Mouse (Mus musculus) heart, embryonic 16.5 days (tissue): ENCODE data around the gene Olfr550. TPM values are rescaled to one million over a fixed set of nuclear protein-coding genes. Genes with fewer than 3 reads are reported as not detected.
"Not testable (repeated sequence)": the region's sequence is repeated elsewhere in the genome, so short reads cannot be mapped to it uniquely, and the experiment has no call there.

Experiments used
- ATAC-seq: fragments of 200-750 bp; cut with Nextera tagmentation; replicated peaks from 2 replicates; pipeline ENCODE4 v1.8.0; 2017; ENCODE audit warnings: moderate number of reproducible peaks; ENCODE audit not compliant: insufficient read depth, low FRiP score; ENCODE audit errors: extremely low read depth
- H3K27ac ChIP-seq: fragments of 300-500 bp; sonication (generic); 2 replicates; pipeline ENCODE4 v1.5.1; 2014; ENCODE audit warnings: mild to moderate bottlenecking, low read length, control low read depth, moderate library complexity
- H3K27me3 ChIP-seq: fragments of 300-500 bp; sonication (generic); 2 replicates; pipeline ENCODE4 v1.6.1; 2014; ENCODE audit warnings: low read length, mixed read lengths; ENCODE audit not compliant: control insufficient read depth, insufficient read depth
- H3K36me3 ChIP-seq: fragments of 300-500 bp; sonication (generic); 2 replicates; pipeline ENCODE4 v1.6.1; 2014; ENCODE audit not compliant: control insufficient read depth, insufficient read depth
- H3K4me1 ChIP-seq: fragments of 300-500 bp; sonication (generic); 2 replicates; pipeline ENCODE4 v1.6.1; 2014; ENCODE audit warnings: low read length, mixed read lengths; ENCODE audit not compliant: control insufficient read depth, insufficient read depth
- H3K4me2 ChIP-seq: fragments of 300-500 bp; sonication (generic); 2 replicates; pipeline ENCODE4 v1.6.1; 2014; ENCODE audit warnings: low read depth, mild to moderate bottlenecking, control low read depth, low read length
- H3K4me3 ChIP-seq: fragments of 300-500 bp; sonication (generic); 2 replicates; pipeline ENCODE4 v1.5.1; 2014; ENCODE audit warnings: mild to moderate bottlenecking, control low read depth, low read length
- H3K9ac ChIP-seq: fragments of 300-500 bp; sonication (generic); 2 replicates; pipeline ENCODE4 v1.6.1; 2014; ENCODE audit warnings: low read length, control low read depth
- H3K9me3 ChIP-seq: fragments of 300-500 bp; sonication (generic); replicated peaks from 2 replicates; pipeline ENCODE4 v1.6.1; 2016; ENCODE audit warnings: low read length; ENCODE audit not compliant: control insufficient read depth
- WGBS: fragments of 180-500 bp; shearing (Covaris S2); extraction: QIAGEN DNeasy Blood & Tissue Kit; methylation state at CpG from one replicate; pipeline ENCODE4 v1.1.7; 2014; 5-methylcytosine and 5-hydroxymethylcytosine counted together
- polyA plus RNA-seq: library from polyadenylated mRNA; unstranded; fragments of >200 nt; fragmentation: Nextera tagmentation; extraction: Ambion mirVana; gene quantifications from 2 replicates; pipeline ENCODE4 v1.2.1, GENCODE M21; 2015

The Olfr550 gene
- polyA plus RNA-seq, 1 experiment from 2014 or later = not detected

DNA sequence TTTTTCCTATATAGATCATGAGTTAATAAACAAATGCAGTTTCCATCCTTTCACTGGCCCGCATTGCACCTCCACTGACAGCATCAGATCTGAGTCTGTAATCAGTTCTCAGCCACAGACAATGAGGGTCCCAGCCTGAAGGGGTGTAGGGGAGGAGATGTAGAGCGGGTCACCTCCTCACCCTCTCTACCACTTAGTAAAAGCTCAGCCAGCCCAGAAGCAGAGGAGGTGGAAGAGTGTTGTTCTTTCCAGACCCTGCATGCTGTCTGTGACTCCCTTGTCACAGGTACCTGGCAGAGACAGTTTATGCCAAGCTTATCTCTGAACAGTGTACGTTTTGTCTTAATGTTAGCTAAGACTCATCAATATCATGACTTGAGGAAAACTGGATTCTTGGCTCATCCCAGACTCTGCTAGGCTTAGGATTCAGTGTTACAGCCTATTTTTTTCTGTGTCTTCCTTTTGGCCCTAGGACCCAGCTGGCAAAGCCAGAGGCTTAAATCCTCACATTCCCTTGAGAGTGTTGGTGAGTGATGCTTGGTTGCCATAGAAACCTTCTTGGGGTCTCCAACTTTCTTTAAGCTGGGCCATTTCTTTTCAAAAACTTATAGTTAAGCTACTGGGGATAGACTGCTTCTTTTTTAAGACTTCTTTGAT lies 2.1 kb downstream of the Olfr550 start:
- Histone ChIP-seq H3K9me3 (no peaks in the 10 kb centered on the region), H3K9ac (no peak overlapping the region), H3K4me2 (no peak overlapping the region), H3K27ac (no peak overlapping the region), H3K4me3 (no peak overlapping the region), H3K27me3 (no peaks in the 10 kb centered on the region), H3K36me3 (no peaks in the 10 kb centered on the region), H3K4me1 (no peaks in the 10 kb centered on the region)
- 70% methylated on average over 3 of the region's 3 CpGs for WGBS
- ATAC-seq = no peak

DNA sequence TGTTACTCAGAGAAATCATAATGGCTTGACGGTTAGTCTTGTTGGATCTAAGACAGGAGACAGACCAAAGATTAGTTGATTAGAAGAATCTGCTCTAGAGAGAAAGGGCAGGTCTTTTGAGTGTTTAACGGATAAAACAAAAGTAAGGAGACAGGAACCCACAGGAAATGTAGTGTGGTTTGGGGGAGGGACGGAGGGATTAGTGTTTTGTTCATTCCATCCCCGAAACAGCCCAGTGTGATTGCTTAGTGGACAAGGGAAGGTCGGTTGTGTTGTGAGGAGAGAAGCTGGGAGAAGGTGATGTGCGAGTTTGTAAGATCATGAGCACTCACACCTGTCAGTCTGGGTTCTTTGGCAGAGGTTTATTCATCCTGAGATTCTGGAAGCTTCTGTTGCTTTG lies 4.8 kb downstream of the Olfr550 start:
- Histone ChIP-seq H3K4me2 (no peak overlapping the region), H3K36me3 (no peaks in the 10 kb centered on the region), H3K9me3 (no peaks in the 10 kb centered on the region), H3K27ac (no peak overlapping the region), H3K4me3 (no peak overlapping the region), H3K4me1 (no peaks in the 10 kb centered on the region), H3K9ac (no peak overlapping the region), H3K27me3 (no peaks in the 10 kb centered on the region)
- ATAC-seq = no peak
- WGBS = 63% methylated on average over 6 of the region's 6 CpGs

GRCm38 (mm10) chr7:102591786-102592185 lies 20.5 kb downstream of the Olfr550 start, which contains the start of gene Olfr551:
Olfr551 (minus strand) TSS chr7:102591886.
- no peaks in the 10 kb centered on the region for H3K27me3 ChIP-seq
- no peak within 1 kb of the TSS for H3K9ac ChIP-seq
- no peak within 1 kb of the TSS for H3K4me2 ChIP-seq
- 82% methylated on average over 3 of the region's 3 CpGs for WGBS
- H3K36me3 ChIP-seq = no peaks in the 10 kb centered on the region
- ATAC-seq = no peak
- no peaks in the 10 kb centered on the region for H3K9me3 ChIP-seq
- H3K4me3 ChIP-seq = no peak within 1 kb of the TSS
- no peak within 1 kb of the TSS for H3K27ac ChIP-seq
- H3K4me1 ChIP-seq = no peaks in the 10 kb centered on the region

DNA sequence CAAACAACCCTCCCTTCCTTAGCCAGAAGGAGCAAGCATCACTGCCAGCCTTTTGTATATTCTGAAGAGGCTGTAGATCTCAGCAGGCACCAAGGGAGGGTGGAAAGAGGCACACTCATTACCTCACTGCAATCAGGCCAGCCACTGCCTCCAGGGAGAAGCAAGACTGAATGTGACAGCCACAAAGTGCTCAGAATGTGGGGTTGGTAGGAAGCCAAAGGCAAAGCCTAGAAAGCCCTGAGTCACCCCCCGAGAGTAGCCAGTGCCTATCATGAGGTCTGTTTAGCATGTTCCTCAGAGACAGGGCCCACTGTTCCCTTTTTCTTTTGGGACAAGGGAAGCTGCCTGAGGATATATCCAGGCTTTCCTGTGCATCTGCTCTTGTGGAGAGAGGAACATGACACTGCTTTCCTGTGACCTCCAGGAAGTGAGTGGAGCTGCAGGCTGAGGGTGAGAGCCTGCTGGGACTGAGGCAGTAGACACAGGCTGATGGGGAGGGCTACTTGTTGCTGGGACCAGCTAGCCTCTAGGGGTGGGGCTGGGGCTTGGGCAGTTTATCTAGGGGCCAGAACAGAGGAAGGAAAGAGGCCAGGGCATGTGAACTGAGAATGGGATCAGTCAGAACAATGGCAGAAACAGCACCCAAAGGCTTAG lies 26.3 kb downstream of the Olfr550 start, which contains the start of gene Olfr552:
Gene Olfr552 (plus strand): TSS at position 393 of the 654 bp plus-strand sequence.
- no peak for ATAC-seq
- 40% methylated on average over 1 of the region's 1 CpGs for WGBS
- H3K4me2 ChIP-seq = no peak within 1 kb of the TSS
- no peaks in the 10 kb centered on the region for H3K27me3 ChIP-seq
- no peak within 1 kb of the TSS for H3K4me3 ChIP-seq
- no peak within 1 kb of the TSS for H3K9ac ChIP-seq
- H3K27ac ChIP-seq = no peak within 1 kb of the TSS
- H3K36me3 ChIP-seq = no peaks in the 10 kb centered on the region
- H3K4me1 ChIP-seq = no peaks in the 10 kb centered on the region
- H3K9me3 ChIP-seq = no peaks in the 10 kb centered on the region

DNA sequence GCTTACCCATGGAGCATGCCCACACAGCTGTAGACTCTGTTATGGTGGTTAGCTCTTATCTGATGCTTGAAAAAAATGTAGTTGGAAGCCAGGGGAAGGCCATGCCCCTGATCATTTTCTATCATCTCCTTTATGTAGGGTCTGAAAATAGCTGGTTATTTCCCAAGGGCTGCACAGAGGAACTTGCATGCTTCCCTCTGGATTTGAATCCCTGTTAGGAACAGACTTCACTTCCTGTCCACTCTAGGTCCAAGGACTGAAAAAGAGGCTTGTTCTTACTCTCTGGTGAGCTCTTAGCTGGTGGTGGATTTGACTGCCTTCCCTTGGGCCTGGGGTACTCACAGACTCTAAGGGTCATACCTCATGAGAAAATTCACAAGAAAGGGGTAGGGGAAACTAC lies 46.9 kb downstream of the Olfr550 start, which contains the start of gene Olfr553:
Gene Olfr553 (minus strand): TSS at position 101 of the 400 bp plus-strand sequence.
- no peak for ATAC-seq

GRCm38 (mm10) chr7:102619608-102620007 lies 48.4 kb downstream of the Olfr550 start:
- H3K27ac ChIP-seq = no peak overlapping the region
- no peaks in the 10 kb centered on the region for H3K36me3 ChIP-seq
- no peak for ATAC-seq
- H3K4me1 ChIP-seq = no peaks in the 10 kb centered on the region
- no peak overlapping the region for H3K9ac ChIP-seq
- no peak overlapping the region for H3K4me3 ChIP-seq
- no peaks in the 10 kb centered on the region for H3K9me3 ChIP-seq
- 34% methylated on average over 5 of the region's 5 CpGs for WGBS
- no peaks in the 10 kb centered on the region for H3K27me3 ChIP-seq
- no peak overlapping the region for H3K4me2 ChIP-seq

More for the DNA sequence above, 46.9 kb downstream of the Olfr550 start, which contains the start of gene Olfr553:
- Histone ChIP-seq H3K27ac (no peak within 1 kb of the TSS), H3K36me3 (no peaks in the 10 kb centered on the region), H3K27me3 (no peaks in the 10 kb centered on the region), H3K4me2 (no peak within 1 kb of the TSS), H3K4me1 (no peaks in the 10 kb centered on the region), H3K9me3 (no peaks in the 10 kb centered on the region), H3K4me3 (no peak within 1 kb of the TSS), H3K9ac (no peak within 1 kb of the TSS)

- H3K4me2 ChIP-seq, H3K27me3 ChIP-seq, H3K4me3 ChIP-seq, H3K9ac ChIP-seq, ATAC-seq, H3K4me1 ChIP-seq, H3K36me3 ChIP-seq, H3K9me3 ChIP-seq, H3K27ac ChIP-seq: not testable (repeated sequence)
- WGBS = 78% methylated on average over 19 of the region's 19 CpGs
These were observed 49.1 kb downstream of the Olfr550 start for GRCm38 (mm10) chr7:102620368-102620767.

Other genes starting within 250 kb of the Olfr550 start
- 131 and 138 TPM in 2 replicates for gene Rrm1, start 129.7 kb upstream of the Olfr550 start, polyA plus RNA-seq
- 0.12 and 0.17 TPM in 2 replicates for gene Olfr543, start 89.8 kb upstream of the Olfr550 start, polyA plus RNA-seq
- gene Olfr544, start 83.1 kb upstream of the Olfr550 start, polyA plus RNA-seq = 0.04 TPM in 1 of 2 replicates, not detected in the other
- not detected in 2 replicates for gene Olfr545, start 71.9 kb upstream of the Olfr550 start, polyA plus RNA-seq
- gene Olfr547, start 36.7 kb upstream of the Olfr550 start, polyA plus RNA-seq = not detected in 2 replicates
- not detected in 2 replicates for gene Olfr548-ps1, start 30.5 kb upstream of the Olfr550 start, polyA plus RNA-seq
- gene Olfr549, start 21.6 kb upstream of the Olfr550 start, polyA plus RNA-seq = not detected in 2 replicates
- 0.80 and 0.82 TPM in 2 replicates for gene Trim21, start 6.0 kb upstream of the Olfr550 start, polyA plus RNA-seq
- not detected in 2 replicates for gene Olfr551, start 20.4 kb downstream of the Olfr550 start, polyA plus RNA-seq
- not detected in 2 replicates for gene Olfr552, start 26.3 kb downstream of the Olfr550 start, polyA plus RNA-seq
- gene Olfr553, start 46.8 kb downstream of the Olfr550 start, polyA plus RNA-seq = not detected in 2 replicates
- not detected in 2 replicates for gene Olfr554, start 67.0 kb downstream of the Olfr550 start, polyA plus RNA-seq
- gene Olfr555, start 87.4 kb downstream of the Olfr550 start, polyA plus RNA-seq = not detected in 2 replicates
- not detected in 2 replicates for gene Olfr556, start 93.5 kb downstream of the Olfr550 start, polyA plus RNA-seq
- gene Trim68, start 115.9 kb downstream of the Olfr550 start, polyA plus RNA-seq = 12.3 and 12.4 TPM in 2 replicates
- not detected in 2 replicates for gene Olfr557, start 124.5 kb downstream of the Olfr550 start, polyA plus RNA-seq
- gene Olfr558, start 130.8 kb downstream of the Olfr550 start, polyA plus RNA-seq = 1.3 and 1.5 TPM in 2 replicates
- gene Olfr33, start 147.6 kb downstream of the Olfr550 start, polyA plus RNA-seq = not detected in 2 replicates
- gene Olfr559, start 156.0 kb downstream of the Olfr550 start, polyA plus RNA-seq = not detected in 2 replicates
- gene Olfr560, start 187.9 kb downstream of the Olfr550 start, polyA plus RNA-seq = 0.07 TPM in 1 of 2 replicates, not detected in the other
- 0.14 and 0.39 TPM in 2 replicates for gene Olfr78, start 188.0 kb downstream of the Olfr550 start, polyA plus RNA-seq
- not detected in 2 replicates for gene Olfr561, start 199.8 kb downstream of the Olfr550 start, polyA plus RNA-seq
- not detected in 2 replicates for gene Olfr564, start 232.0 kb downstream of the Olfr550 start, polyA plus RNA-seq